In genomic region chr4:95847664-95848063, GRCm38 (mm10) we compare ENCODE assay signal across 25 mouse cellular contexts.
"Had no signal": no experiment of that assay in that cellular context is flagged by ENCODE, and none has a peak within 500 bp of the region (broad histone marks: within the 10 kb centered on the region; RNA-seq: fewer than 3 reads in every experiment).

No protein-coding gene starts in this region.

- ATAC-seq: hindbrain, embryonic 16.5 days; inflammation-experienced regulatory T-cells, adult 6 months; intestine, embryonic 15.5 days; intestine, postnatal 0 days; liver, embryonic 12.5 days had no signal

- H3K36me3 ChIP-seq: heart, embryonic 13.5 days; heart, embryonic 15.5 days; hindbrain, embryonic 10.5 days; hindbrain, embryonic 12.5 days; intestine, embryonic 15.5 days; limb, embryonic 10.5 days; limb, embryonic 12.5 days; liver, embryonic 12.5 days had no signal

- H3K27me3 ChIP-seq: heart, embryonic 13.5 days; heart, embryonic 15.5 days; hindbrain, embryonic 12.5 days; intestine, embryonic 15.5 days; limb, embryonic 12.5 days; liver, embryonic 12.5 days had no signal

- H3K4me3 ChIP-seq: gastrocnemius, adult 2 months; heart, adult 2 months; heart, embryonic 13.5 days; heart, embryonic 15.5 days; hindbrain, embryonic 10.5 days; hindbrain, embryonic 12.5 days; intestine, embryonic 15.5 days; limb, embryonic 10.5 days; limb, embryonic 12.5 days; liver, embryonic 12.5 days had no signal

- DNase-seq: gastrocnemius, adult 2 months; gastrocnemius, postnatal 10 days; gastrocnemius, postnatal 25 days; heart, adult 2 months; heart, postnatal 14 days; heart, postnatal 4 days; kidney, adult 8-10 months; kidney, postnatal 14 days; kidney, postnatal 4 days; layer of hippocampus, adult 9-11 months; layer of hippocampus, postnatal 36 days had no signal

- H3K4me1 ChIP-seq: intestine, embryonic 15.5 days had no signal

- H3K27ac ChIP-seq: heart, adult 2 months; heart, embryonic 13.5 days; heart, embryonic 15.5 days; hindbrain, embryonic 10.5 days; hindbrain, embryonic 12.5 days; hindbrain, embryonic 14.5 days; intestine, embryonic 15.5 days; kidney, postnatal 0 days; limb, embryonic 10.5 days; limb, embryonic 12.5 days; liver, embryonic 12.5 days; liver, embryonic 14.5 days had no signal

- H3K4me2 ChIP-seq: heart, embryonic 13.5 days; heart, embryonic 15.5 days; hindbrain, embryonic 12.5 days; hindbrain, embryonic 14.5 days; intestine, embryonic 15.5 days; limb, embryonic 12.5 days; liver, embryonic 12.5 days had no signal

- H3K9me3 ChIP-seq: heart, embryonic 13.5 days; heart, embryonic 15.5 days; hindbrain, embryonic 10.5 days; hindbrain, embryonic 12.5 days; intestine, embryonic 15.5 days; limb, embryonic 10.5 days; limb, embryonic 12.5 days; liver, embryonic 12.5 days had no signal

- H3K9ac ChIP-seq: heart, embryonic 13.5 days; heart, embryonic 15.5 days; hindbrain, embryonic 12.5 days; hindbrain, embryonic 14.5 days; intestine, embryonic 15.5 days; limb, embryonic 12.5 days; liver, embryonic 12.5 days; liver, embryonic 14.5 days had no signal
